Mouse (Mus musculus): ENCODE measurements around the gene Hist1h4h. TPM values are rescaled to one million over a fixed set of nuclear protein-coding genes. Genes with fewer than 3 reads are reported as not detected.
A peak's percentile ranks its signal among the peaks of the same experiment; 100 is the strongest.
"Not testable (repeated sequence)": the region's sequence is repeated elsewhere in the genome, so short reads cannot be mapped to it uniquely, and the experiment has no call there.

Hist1h4h gene
- polyA plus RNA-seq, 1 experiment: 10.5 TPM

DNA sequence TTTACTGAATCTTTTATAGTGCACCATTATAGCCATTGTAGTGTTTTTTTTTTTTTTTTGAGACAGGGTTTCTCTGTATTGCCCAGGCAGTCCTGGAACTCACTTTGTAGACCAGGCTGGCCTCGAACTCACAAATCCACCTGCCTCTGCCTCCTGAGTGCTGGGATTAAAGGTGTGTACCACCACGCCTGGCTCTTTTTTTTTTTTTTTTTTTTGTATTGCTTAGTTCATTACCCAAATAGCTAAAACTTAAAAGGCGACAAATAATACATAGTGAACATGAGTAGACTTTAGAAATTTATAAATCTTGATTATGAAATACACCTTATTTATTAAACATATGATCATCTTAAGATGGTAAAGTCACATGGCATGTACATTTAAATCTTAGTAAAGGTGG is 10.6 kb downstream of the Hist1h4h start:
- TF ChIP-seq CTCF (IDR thresholded peaks at IDR 0.05; ENCODE audit: borderline replicate concordance, insufficient read depth, low read length) (no peak), POLR2A (IDR thresholded peaks at IDR 0.05; ENCODE audit: low read depth, low read length) (no peak)
- Histone ChIP-seq H3K27ac (ENCODE audit: insufficient read depth, low read length) (no peak overlapping the region), H3K4me3 (ENCODE audit: insufficient read depth, low read length) (no peak overlapping the region), H3K4me1 (ENCODE audit: control insufficient read depth, insufficient read depth, low read length) (peaks cover 3% of the 10 kb centered on the region)

DNA sequence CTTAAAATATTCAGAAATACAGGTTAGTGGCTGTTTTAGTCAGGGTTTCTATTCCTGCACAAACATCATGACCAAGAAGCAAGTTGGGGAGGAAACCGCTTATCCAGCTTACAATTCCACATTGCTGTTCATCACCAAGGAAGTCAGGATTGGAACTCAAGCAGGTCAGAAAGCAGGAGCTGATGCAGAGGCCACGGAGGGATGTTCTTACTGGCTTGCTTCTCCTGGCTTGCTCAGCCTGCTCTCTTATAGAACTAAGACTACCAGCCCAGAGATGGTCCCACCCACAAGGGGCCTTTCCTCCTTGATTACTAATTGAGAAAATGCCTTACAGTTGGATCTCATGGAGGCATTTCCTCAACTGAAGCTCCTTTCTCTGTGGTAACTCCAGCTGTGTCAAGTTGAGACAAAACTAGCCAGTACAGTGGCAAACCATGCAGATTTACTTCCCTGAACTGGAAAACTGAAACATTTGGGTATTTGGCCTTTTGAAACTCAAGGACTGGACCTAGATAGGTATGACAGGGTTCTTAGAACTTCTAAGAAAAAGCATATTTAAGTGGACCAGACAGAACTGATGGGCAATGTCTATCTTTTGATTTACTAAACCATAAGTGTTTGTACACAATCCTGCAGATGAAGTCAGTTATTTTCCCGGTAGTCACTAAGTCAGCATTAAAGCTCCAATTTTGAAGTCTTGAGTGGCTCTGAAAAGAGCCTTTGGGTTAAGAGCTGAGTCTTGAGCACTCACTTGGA is 11.6 kb downstream of the Hist1h4h start:
- Histone ChIP-seq H3K27ac (ENCODE audit: insufficient read depth, low read length) (peak overlapping the region; percentile 70), H3K4me3 (ENCODE audit: insufficient read depth, low read length) (peak overlapping the region; percentile 54)
- not testable (repeated sequence) for H3K4me1 ChIP-seq (ENCODE audit: control insufficient read depth, insufficient read depth, low read length)
- peak; percentile 46; the same call in 1 of the 2 replicates for TF ChIP-seq POLR2A (IDR thresholded peaks at IDR 0.05; ENCODE audit: low read depth, low read length)

DNA sequence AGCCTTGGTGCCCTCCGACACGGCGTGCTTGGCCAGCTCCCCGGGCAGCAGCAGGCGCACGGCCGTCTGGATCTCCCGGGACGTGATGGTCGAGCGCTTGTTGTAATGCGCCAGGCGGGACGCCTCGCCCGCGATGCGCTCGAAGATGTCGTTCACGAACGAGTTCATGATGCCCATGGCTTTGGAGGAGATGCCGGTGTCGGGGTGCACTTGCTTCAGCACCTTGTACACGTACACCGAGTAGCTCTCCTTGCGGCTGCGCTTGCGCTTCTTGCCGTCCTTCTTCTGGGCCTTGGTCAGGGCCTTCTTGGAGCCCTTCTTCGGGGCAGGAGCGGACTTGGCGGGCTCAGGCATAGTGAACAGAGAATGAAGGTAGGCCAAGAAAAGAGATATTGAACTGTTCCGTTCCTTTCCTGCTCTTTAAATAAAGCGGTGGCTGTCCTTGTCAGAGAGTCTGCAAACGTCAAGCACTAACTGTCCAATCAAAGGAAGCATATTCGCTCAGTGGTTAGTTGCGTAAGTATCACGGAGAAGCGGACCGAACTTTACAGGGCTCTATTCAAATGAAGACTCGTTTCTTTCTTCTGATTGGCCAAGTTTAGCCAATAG is 12.3 kb downstream of the Hist1h4h start, which contains the start of gene Hist1h2bh:
Hist1h2bh (minus strand) TSS at position 394 of the 609 bp plus-strand sequence.
- not testable (repeated sequence) for H3K4me1 ChIP-seq (ENCODE audit: control insufficient read depth, insufficient read depth, low read length)
- peak; percentile 95 for TF ChIP-seq POLR2A (IDR thresholded peaks at IDR 0.05; ENCODE audit: low read depth, low read length)
- Histone ChIP-seq H3K4me3 (ENCODE audit: insufficient read depth, low read length) (peak within 1 kb of the TSS; percentile 54), H3K27ac (ENCODE audit: insufficient read depth, low read length) (peak within 1 kb of the TSS; percentile 79)

DNA sequence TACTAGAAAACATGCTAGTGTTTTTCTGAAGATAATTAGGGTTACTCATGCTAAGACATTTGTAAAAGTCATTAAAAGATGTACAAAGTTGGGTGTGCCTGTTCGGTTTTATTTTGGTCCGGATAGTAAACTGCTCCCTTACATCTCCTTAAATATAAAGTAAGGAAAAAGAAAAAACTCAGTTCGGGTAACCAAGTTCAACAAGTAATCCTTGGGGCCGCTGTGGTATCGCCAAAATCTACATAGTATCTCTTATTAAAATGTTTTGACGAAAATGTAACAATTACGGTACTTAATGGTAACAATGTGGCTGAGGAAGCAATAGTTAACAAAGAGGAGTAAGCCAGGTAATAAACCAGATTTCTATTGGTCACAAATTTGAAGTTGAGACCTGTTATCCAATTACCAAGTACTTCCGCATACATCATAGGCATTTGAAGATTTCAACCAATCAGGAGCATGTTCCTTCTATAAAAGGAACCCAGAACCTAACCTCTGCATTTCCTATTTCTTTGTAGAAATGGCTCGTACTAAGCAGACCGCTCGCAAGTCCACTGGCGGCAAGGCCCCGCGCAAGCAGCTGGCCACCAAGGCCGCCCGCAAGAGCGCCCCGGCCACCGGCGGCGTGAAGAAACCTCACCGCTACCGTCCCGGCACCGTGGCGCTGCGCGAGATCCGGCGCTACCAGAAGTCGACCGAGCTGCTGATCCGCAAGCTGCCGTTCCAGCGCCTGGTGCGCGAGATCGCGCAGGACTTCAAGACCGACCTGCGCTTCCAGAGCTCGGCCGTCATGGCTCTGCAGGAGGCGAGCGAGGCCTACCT is 13.3 kb downstream of the Hist1h4h start, which contains the start of gene Hist1h3f:
Hist1h3f (plus strand) TSS at position 88 of the 822 bp plus-strand sequence.
- Histone ChIP-seq H3K4me1 (ENCODE audit: control insufficient read depth, insufficient read depth, low read length) (no peaks in the 10 kb centered on the region), H3K27ac (ENCODE audit: insufficient read depth, low read length) (peak within 1 kb of the TSS; percentile 79), H3K4me3 (ENCODE audit: insufficient read depth, low read length) (peak within 1 kb of the TSS; percentile 54)
- no peak for TF ChIP-seq CTCF (IDR thresholded peaks at IDR 0.05; ENCODE audit: borderline replicate concordance, insufficient read depth, low read length)
- TF ChIP-seq POLR2A (IDR thresholded peaks at IDR 0.05; ENCODE audit: low read depth, low read length): peak; percentile 96

DNA sequence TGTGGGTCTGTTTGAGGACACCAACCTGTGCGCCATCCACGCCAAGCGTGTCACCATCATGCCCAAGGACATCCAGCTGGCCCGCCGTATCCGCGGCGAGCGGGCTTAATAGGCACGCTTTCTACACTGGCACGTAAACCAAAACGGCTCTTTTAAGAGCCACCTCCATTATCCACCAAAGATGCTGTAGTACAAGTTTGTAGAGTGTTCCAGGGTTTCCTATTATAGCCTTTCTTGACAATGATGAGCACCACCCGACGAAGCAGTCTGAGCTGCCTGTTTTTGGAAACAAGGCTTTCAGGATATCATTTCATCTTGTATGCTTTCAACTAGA is 13.9 kb downstream of the Hist1h4h start:
- Histone ChIP-seq H3K4me3 (ENCODE audit: insufficient read depth, low read length) (peak overlapping the region; percentile 47), H3K27ac (ENCODE audit: insufficient read depth, low read length) (peak overlapping the region; percentile 73)
- H3K4me1 ChIP-seq (ENCODE audit: control insufficient read depth, insufficient read depth, low read length): not testable (repeated sequence)

DNA sequence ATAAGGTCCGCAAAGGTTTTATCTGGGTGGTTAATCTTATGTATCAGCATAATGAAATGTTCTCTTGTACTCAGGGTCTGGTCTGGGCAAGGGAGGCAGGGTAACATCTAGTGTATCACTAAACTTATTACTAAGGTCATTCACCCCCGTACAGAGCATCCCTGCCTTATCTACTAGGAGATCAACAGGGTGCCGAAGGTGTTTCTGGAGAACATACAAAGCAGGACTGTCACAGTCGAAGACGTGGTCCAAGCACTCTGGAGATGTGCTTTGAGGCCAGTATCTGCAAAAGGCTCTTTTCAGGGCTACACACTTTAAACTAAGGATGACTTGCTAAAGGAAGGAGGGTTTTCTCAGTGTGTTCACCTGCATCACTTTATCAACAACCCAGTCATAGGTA is 15.8 kb downstream of the Hist1h4h start:
- Histone ChIP-seq H3K4me1 (ENCODE audit: control insufficient read depth, insufficient read depth, low read length) (no peaks in the 10 kb centered on the region), H3K27ac (ENCODE audit: insufficient read depth, low read length) (no peak overlapping the region), H3K4me3 (ENCODE audit: insufficient read depth, low read length) (no peak overlapping the region)
- TF ChIP-seq CTCF (IDR thresholded peaks at IDR 0.05; ENCODE audit: borderline replicate concordance, insufficient read depth, low read length) (no peak), POLR2A (IDR thresholded peaks at IDR 0.05; ENCODE audit: low read depth, low read length) (no peak)

DNA sequence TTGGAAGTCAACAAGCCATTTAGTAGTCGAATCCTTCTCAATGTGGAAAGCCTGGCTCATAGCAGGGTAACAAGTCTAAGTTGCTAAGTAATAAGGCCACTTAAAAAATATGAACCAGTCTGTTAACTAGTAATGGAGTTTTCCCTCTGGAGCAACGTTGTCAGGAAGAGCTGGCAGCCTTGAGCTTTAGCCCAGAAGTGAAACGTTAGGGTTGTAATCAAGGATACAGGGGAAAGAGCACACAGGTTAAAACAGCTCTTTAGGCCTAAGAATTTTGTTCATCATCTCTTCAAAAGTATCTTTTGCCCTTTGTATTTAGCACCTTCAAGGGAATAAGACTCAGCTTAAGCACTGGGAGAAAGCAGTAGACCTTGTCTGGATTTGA is 19.9 kb downstream of the Hist1h4h start:
- H3K27ac ChIP-seq (ENCODE audit: insufficient read depth, low read length): peak overlapping the region; percentile 89
- no peak for TF ChIP-seq CTCF (IDR thresholded peaks at IDR 0.05; ENCODE audit: borderline replicate concordance, insufficient read depth, low read length)
- TF ChIP-seq POLR2A (IDR thresholded peaks at IDR 0.05; ENCODE audit: low read depth, low read length): peak; percentile 86
- H3K4me3 ChIP-seq (ENCODE audit: insufficient read depth, low read length): peak overlapping the region; percentile 44
- H3K4me1 ChIP-seq (ENCODE audit: control insufficient read depth, insufficient read depth, low read length): no peaks in the 10 kb centered on the region; the same call in 1 of the 2 replicates

DNA sequence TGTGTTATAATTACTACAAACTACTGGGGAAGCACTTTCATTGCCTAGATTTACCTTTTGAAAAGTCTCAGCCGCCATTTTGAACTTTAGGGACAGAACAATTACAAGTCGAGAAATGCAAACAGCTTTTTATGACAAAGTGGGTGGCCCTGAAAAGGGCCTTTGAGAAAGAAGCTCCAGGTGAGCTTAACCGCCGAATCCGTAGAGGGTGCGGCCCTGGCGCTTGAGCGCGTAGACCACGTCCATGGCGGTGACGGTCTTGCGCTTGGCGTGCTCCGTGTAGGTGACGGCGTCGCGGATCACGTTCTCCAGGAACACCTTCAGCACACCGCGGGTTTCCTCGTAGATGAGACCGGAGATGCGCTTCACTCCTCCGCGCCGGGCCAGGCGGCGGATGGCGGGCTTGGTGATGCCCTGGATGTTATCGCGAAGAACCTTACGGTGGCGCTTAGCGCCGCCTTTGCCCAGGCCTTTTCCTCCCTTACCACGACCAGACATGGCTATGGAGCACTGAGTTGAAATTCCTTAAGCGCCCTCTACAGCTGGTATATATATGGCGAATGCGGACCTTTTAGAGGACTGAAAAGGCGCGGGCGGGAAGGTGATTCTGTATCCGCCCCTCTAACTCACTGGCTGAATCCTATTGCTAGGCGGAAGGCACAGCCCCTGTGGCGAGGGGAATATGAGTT is 20.4 kb downstream of the Hist1h4h start, which contains the start of gene Hist1h4f:
Hist1h4f (minus strand) TSS at position 503 of the 689 bp plus-strand sequence.
- not testable (repeated sequence) for H3K4me1 ChIP-seq (ENCODE audit: control insufficient read depth, insufficient read depth, low read length)
- Histone ChIP-seq H3K4me3 (ENCODE audit: insufficient read depth, low read length) (peak within 1 kb of the TSS; percentile 44), H3K27ac (ENCODE audit: insufficient read depth, low read length) (peak within 1 kb of the TSS; percentile 89)
- TF ChIP-seq POLR2A (IDR thresholded peaks at IDR 0.05; ENCODE audit: low read depth, low read length): peak; percentile 98
